Mouse (Mus musculus) E14TG2a.4 (cell line): ENCODE measurements around the gene Zfhx3.

Source experiments
- H3K27me3 ChIP-seq: 2 replicates; pipeline ENCODE4 v1.6.1; 2014; ENCODE audit warnings: low read length, control low read depth; ENCODE audit not compliant: insufficient read depth
- H3K36me3 ChIP-seq: 2 replicates; pipeline ENCODE4 v1.6.1; 2014; ENCODE audit warnings: low read length, control low read depth; ENCODE audit not compliant: insufficient read depth
- H3K4me1 ChIP-seq: replicated peaks from 2 replicates; pipeline ENCODE4 v1.6.1; 2014; ENCODE audit warnings: low read depth, low read length, control low read depth
- H3K4me3 ChIP-seq: replicated peaks from 2 replicates; pipeline ENCODE4 v1.5.1; 2014; ENCODE audit warnings: mild to moderate bottlenecking, low read length
- H3K9me3 ChIP-seq: 2 replicates; pipeline ENCODE4 v1.6.1; 2014; ENCODE audit warnings: low read length, control low read depth
- CTCF ChIP-seq: conservative IDR thresholded peaks from 2 replicates; pipeline ENCODE4 v1.5.1; 2014; ENCODE audit warnings: low read length
- NANOG ChIP-seq: IDR thresholded peaks from 2 replicates; pipeline ENCODE4 v1.6.1; 2014; ENCODE audit warnings: borderline replicate concordance, low read length, mixed read lengths
- POU5F1 ChIP-seq: IDR thresholded peaks from 2 replicates; pipeline ENCODE4 v1.6.1; 2014; ENCODE audit warnings: low read length, borderline replicate concordance

Gene Zfhx3

DNA sequence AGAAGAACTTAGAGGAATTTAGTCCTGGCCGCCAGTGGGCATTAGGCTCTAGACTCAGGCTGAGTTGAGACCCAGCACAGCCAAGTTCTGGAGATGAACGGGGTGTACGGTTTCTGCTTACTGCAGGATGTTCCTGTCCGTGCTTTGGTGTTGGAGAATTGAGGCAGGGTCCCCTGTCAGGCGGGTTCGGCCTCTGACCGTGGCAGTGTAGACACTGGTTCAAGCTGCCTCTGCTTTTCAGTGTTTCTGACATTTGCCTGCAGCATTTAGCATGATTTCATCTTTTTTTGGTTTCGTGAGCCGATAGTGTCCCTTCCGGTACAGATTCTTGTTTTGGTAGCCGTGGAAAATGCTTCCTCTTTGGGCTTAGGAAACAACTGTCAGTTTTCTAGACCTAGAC, 805.7 kb downstream of the Zfhx3 start:
- Histone ChIP-seq H3K27me3 (peaks cover 44% of the 10 kb centered on the region), H3K4me1 (peaks cover 19% of the 10 kb centered on the region), H3K9me3 (no peaks in the 10 kb centered on the region), H3K4me3 (no peak overlapping the region), H3K36me3 (no peaks in the 10 kb centered on the region)
- TF ChIP-seq CTCF (no peak), POU5F1 (no peak), NANOG (no peak)

DNA sequence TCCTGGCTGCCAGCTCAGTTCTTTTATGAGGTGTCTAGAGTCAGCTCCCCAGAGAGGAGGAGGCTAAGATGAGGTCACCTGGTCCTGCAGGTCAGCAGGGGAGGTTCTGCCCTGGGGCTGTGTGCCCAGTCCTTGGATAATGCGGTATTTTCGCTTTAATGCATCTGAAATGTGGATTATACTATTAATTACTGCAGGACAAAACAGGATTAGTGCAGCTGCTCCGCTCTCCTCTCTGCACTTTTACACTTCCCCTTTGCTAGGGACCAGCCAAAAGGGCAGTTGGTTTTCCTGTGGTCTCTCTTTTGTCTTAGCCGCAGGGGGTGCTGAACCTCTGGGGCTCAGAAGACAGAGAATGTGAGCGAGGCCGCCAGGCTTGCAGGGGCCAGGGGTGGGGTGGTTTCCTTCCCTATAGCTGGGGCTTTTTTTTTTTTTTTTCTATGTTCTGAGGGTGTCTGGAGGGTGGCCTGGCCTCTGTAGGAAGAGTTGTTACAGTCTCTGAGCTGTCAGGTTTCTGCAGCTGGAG, 806.5 kb downstream of the Zfhx3 start:
- peaks cover 38% of the 10 kb centered on the region for H3K27me3 ChIP-seq
- peaks cover 17% of the 10 kb centered on the region for H3K4me1 ChIP-seq
- 0 out of 2 replicates have a peak, but pooled peaks cover 1% of the 10 kb centered on the region for H3K9me3 ChIP-seq
- H3K4me3 ChIP-seq, result no peak overlapping the region
- H3K36me3 ChIP-seq, result no peaks in the 10 kb centered on the region
- TF ChIP-seq NANOG (no peak), CTCF (no peak), POU5F1 (no peak)

DNA sequence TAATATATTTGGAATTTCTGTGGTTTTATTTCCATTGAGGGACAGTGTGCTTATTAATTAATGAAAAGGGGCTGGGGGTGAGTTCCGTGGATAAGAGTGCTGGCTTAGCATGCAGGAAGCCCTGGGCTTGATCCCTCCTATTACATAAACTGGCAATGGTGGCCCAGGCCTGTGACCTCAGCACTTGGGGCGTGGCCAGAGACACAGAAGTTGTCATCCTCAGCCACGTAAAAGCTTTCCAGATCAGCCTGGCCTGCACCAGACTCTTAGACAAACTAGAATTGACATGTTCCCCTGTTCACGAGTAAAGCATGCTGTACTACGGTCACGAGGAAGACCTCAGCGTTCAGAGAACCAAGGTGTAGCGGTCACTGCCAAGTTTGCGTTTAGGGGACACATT, 808.4 kb downstream of the Zfhx3 start:
- no peak overlapping the region for H3K4me3 ChIP-seq
- H3K4me1 ChIP-seq, result peaks cover 20% of the 10 kb centered on the region
- no peaks in the 10 kb centered on the region for H3K36me3 ChIP-seq
- H3K9me3 ChIP-seq, result peaks cover 16% of the 10 kb centered on the region
- TF ChIP-seq NANOG (no peak), POU5F1 (no peak), CTCF (no peak)
- H3K27me3 ChIP-seq, result peaks cover 26% of the 10 kb centered on the region

DNA sequence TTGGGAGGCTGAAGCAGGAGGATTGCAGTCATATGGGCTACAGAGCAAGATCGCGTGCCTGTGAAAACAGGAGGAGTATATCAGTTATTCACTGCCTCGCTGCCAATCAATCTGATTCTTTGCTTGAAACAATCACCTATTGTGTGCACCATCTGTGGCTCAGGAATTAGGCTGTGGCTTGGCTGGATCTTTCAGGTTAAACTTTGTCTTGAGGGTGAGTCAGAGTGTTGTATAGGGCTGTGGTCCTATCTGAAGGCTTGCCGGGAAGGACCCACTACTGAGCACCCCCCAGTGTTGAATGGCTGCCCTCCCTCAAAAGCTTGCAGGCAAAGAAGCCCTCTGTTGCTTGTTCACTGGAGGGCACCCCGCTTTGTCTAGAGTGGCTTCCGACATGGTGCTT, 812.1 kb downstream of the Zfhx3 start:
- Histone ChIP-seq H3K9me3 (peaks cover 16% of the 10 kb centered on the region), H3K36me3 (no peaks in the 10 kb centered on the region), H3K4me1 (peaks cover 24% of the 10 kb centered on the region), H3K4me3 (no peak overlapping the region), H3K27me3 (0 out of 2 replicates have a peak, but pooled peaks cover 4% of the 10 kb centered on the region)
- TF ChIP-seq NANOG, result no peak
- no peak for TF ChIP-seq POU5F1
- TF ChIP-seq CTCF, result no peak

DNA sequence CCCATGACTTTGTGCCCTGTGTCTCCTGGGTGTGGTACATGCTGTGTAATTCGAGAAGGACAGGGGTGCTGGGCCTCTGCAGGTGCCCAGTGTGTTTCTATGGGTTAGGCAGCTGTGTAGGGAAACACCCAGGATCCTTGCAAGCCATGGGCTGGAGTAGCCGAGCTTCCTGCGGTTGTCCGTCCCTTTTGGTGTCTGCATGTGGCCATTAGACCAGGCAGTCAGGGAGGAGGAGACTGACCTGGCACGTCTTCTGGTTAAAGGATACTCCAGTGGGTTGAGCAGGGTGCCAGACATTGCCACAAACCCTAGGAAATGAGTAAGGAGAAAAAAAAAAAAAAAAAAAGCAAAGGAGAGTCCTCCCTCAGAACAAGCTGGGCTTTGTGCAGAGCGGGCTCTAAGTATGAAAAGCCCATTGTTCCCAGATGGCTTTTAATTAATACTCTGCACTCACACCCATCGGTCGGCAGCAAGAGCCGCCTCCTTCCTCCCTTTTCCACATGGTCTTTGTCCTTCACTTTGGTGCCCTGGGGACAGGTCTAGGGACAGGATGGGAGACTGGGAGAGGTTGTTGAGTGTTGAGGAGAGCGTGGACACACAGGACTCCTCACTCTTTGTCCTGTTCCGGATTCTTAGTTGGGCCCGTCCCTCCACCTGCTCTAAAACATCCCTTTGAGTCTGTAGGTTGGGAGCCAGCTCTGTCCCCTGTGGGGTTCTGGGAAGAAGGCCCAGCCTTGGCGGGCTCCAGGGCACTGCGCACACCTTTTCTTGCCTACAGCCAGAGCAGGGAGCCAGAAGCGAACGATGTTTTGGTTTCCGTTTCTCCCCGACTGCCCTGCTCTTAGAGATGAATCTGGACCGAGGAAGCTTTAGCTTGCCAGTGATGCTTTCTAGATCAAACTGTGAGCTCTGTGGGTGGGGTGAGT, 813.2 kb downstream of the Zfhx3 start:
- Histone ChIP-seq H3K36me3 (no peaks in the 10 kb centered on the region), H3K4me1 (peaks cover 27% of the 10 kb centered on the region), H3K9me3 (peaks cover 16% of the 10 kb centered on the region), H3K27me3 (0 out of 2 replicates have a peak, but pooled peaks cover 4% of the 10 kb centered on the region), H3K4me3 (no peak overlapping the region)
- TF ChIP-seq NANOG (no peak), CTCF (no peak), POU5F1 (no peak)

DNA sequence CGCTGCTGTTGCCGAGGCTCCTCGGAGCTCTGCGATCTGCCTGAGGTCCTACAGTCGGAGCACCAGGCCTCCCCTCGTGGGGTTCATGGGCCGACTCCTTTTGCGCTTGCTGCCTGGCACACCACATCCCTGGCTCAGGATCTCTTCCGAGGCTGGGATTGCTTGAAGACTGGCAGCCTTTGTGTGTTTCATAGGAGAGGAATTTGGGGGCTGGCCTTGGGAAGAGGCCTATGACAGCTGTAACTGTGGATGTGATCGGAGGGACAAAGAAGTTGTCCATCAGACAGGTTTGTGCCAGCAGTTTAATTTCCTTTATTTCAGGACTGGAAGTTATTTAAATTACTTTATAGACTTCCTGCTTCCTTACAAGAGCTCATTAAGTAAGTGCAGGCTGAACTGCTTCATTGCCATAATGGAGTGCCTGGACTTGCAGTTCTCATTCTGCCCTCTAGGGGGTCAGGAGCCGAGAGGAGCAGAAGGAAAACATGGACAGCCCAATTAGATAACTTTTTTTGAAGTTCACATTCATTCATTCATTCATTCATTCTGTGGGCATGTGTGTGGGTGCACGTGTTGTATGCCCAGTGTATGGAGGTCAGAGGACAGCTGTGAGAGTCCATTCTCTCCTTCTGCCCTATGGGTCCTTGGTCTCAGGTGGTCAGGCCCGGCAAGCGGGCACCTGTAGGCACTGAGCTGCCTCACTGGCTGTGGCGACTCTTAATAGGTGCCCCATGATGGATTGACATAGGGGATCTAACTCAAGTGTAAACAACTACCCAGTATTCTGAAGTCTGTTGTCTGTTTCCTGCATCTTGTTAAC, 817.3 kb downstream of the Zfhx3 start:
- Histone ChIP-seq H3K4me3 (no peak overlapping the region), H3K27me3 (no peaks in the 10 kb centered on the region; the same call in 1 of the 2 replicates), H3K36me3 (no peaks in the 10 kb centered on the region), H3K9me3 (peaks cover 8% of the 10 kb centered on the region), H3K4me1 (peaks cover 43% of the 10 kb centered on the region)
- TF ChIP-seq CTCF (peak; percentile 97), POU5F1 (no peak), NANOG (no peak)

DNA sequence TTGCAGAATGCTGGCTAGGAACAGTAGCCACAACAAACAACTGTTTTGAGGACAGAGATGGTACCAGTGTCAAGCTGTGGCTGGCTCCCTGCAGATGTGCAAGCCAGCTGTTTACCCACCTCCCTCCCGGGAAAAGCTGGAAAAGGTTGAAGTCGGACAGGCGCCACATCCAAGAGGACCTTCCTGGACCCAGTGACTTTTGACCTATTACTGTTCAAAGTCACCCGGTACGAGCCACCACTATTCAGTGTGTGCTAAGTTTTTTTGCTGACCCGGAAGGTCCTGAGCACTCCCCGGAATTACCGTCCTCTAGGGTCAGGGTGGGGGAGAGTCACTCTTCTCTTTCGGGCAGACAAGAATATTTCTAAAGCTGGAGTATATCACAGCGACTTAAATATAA, 818.3 kb downstream of the Zfhx3 start:
- Histone ChIP-seq H3K4me1 (peaks cover 48% of the 10 kb centered on the region), H3K36me3 (no peaks in the 10 kb centered on the region), H3K4me3 (no peak overlapping the region), H3K27me3 (no peaks in the 10 kb centered on the region; the same call in 1 of the 2 replicates), H3K9me3 (no peaks in the 10 kb centered on the region)
- no peak for TF ChIP-seq CTCF
- no peak for TF ChIP-seq NANOG
- TF ChIP-seq POU5F1, result no peak

DNA sequence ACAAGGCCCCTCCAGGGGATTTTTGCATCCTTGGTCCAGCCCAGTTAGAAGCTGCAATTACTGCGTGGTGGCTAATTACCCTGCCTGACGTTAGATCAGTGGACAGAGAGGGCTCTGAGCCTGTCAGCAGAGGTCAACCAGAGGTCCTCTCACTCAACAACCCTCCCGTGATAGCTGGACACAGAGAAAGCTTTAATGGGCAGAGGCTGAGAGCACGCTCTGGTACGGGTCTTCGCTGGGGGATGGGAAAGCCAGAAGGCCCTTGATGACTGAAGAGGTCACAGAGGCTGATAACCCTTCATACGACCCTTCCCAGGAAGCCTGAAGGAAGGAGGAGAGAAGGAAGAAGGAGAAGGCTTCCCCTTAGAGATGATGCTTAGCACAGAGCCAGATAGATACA, 820.1 kb downstream of the Zfhx3 start:
- Histone ChIP-seq H3K4me1 (peaks cover 49% of the 10 kb centered on the region), H3K36me3 (no peaks in the 10 kb centered on the region), H3K4me3 (no peak overlapping the region), H3K27me3 (no peaks in the 10 kb centered on the region; the same call in 1 of the 2 replicates), H3K9me3 (no peaks in the 10 kb centered on the region)
- TF ChIP-seq POU5F1, result no peak
- TF ChIP-seq NANOG, result no peak
- no peak for TF ChIP-seq CTCF
